Mouse (Mus musculus): ENCODE measurements at regions not wholly inside any gene's neighbourhood (a gene's known extent, or its start where the extent isn't known, plus 50 kb on each side); places are given as distances from the start of the nearest gene placed in this dataset.

- no peak overlapping the region for H3K4me2 ChIP-seq (ENCODE audit: low read depth, low read length)
- H3K9me3 ChIP-seq (replicated peaks; ENCODE audit: control insufficient read depth, low read length): no peaks in the 10 kb centered on the region
- no peaks in the 10 kb centered on the region for H3K36me3 ChIP-seq (replicated peaks; ENCODE audit: control insufficient read depth, insufficient read depth, low read depth, low read length)
- peaks cover 2% of the 10 kb centered on the region; the same call in 1 of the 2 replicates for H3K4me1 ChIP-seq (ENCODE audit: control insufficient read depth, insufficient read depth, low read length)
- H3K9ac ChIP-seq (replicated peaks; ENCODE audit: low read length): no peak overlapping the region
- ATAC-seq (replicated peaks; ENCODE audit: insufficient number of reproducible peaks, low FRiP score, low TSS enrichment, low read depth) (no peak), DNase-seq (ENCODE audit: low spot score) (no peak)
- H3K4me3 ChIP-seq (ENCODE audit: low read depth, low read length): no peak overlapping the region
- no peaks in the 10 kb centered on the region for H3K27me3 ChIP-seq (ENCODE audit: control insufficient read depth, insufficient read depth, low read length)
- 88% methylated on average over 6 of the region's 6 CpGs for WGBS
- no peak overlapping the region for H3K27ac ChIP-seq (replicated peaks; ENCODE audit: low read depth, low read length)
These were observed 71.5 kb upstream of the Thpo start for GRCm38 (mm10) chr16:20805793-20806192.

DNA sequence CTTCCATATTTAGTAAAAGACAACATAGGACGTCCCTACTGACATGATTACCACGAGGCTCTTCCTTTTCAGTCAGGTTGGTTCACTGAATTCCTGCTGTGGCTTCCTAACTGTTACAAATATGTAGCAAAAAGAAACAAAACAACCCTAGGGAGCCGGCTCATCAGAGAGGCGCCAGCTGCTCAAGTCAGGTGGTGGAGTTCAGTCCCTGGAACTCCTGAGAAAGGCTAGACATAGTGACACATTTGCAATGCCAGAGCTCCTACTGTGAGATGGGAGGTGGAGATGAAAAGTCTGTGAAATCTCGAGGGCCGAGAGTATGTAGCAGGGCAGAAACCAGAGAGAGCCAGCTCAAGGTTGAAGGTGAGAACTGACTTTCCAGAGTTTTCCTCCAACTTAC lies 70.8 kb upstream of the Thpo start:
- peaks cover 2% of the 10 kb centered on the region; the same call in 1 of the 2 replicates for H3K4me1 ChIP-seq (ENCODE audit: control insufficient read depth, insufficient read depth, low read length)
- peak overlapping the region; percentile 44 for H3K4me2 ChIP-seq (ENCODE audit: low read depth, low read length)
- ATAC-seq (replicated peaks; ENCODE audit: insufficient number of reproducible peaks, low FRiP score, low TSS enrichment, low read depth) (no peak), DNase-seq (ENCODE audit: low spot score) (peak; percentile 50)
- no peaks in the 10 kb centered on the region for H3K36me3 ChIP-seq (replicated peaks; ENCODE audit: control insufficient read depth, insufficient read depth, low read depth, low read length)
- no peaks in the 10 kb centered on the region for H3K9me3 ChIP-seq (replicated peaks; ENCODE audit: control insufficient read depth, low read length)
- peak overlapping the region; percentile 5; the same call in 1 of the 2 replicates for H3K27ac ChIP-seq (replicated peaks; ENCODE audit: low read depth, low read length)
- H3K9ac ChIP-seq (replicated peaks; ENCODE audit: low read length): no peak overlapping the region
- 0 out of 2 replicates have a peak overlapping the region, but pooled peaks have one; percentile 15 for H3K4me3 ChIP-seq (ENCODE audit: low read depth, low read length)
- H3K27me3 ChIP-seq (ENCODE audit: control insufficient read depth, insufficient read depth, low read length): no peaks in the 10 kb centered on the region
- WGBS: 10% methylated on average over 6 of the region's 6 CpGs

DNA sequence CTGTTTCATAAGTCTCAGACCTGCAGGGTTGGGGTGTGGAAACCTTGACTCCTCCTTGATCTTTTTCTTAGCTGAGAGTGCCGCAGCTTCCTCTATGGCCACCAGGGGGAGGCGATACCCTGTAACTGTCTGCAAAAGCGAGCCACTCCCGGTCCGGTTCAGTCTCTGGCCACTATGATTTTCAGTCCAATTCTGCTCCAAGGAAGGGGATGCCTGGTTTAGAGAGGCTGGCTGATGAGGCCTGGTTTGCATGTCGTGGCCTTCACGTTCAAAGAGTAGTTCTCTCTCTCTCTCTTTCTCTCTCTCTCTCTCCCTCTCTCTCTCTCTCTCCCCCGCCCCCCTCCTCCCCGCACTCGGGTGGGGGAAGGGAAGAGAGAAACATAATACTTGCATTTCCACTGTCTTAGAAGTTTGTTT lies 70.3 kb upstream of the Thpo start:
- H3K4me3 ChIP-seq (ENCODE audit: low read depth, low read length): peak overlapping the region; percentile 15
- H3K4me1 ChIP-seq (ENCODE audit: control insufficient read depth, insufficient read depth, low read length): peaks cover 2% of the 10 kb centered on the region; the same call in 1 of the 2 replicates
- DNase-seq (ENCODE audit: low spot score): peak; percentile 89
- H3K27me3 ChIP-seq (ENCODE audit: control insufficient read depth, insufficient read depth, low read length): no peaks in the 10 kb centered on the region
- 0 out of 2 replicates have a peak overlapping the region, but pooled peaks have one; percentile 0 for H3K27ac ChIP-seq (replicated peaks; ENCODE audit: low read depth, low read length)
- H3K36me3 ChIP-seq (replicated peaks; ENCODE audit: control insufficient read depth, insufficient read depth, low read depth, low read length): no peaks in the 10 kb centered on the region
- WGBS: under 1% methylated on average over 8 of the region's 10 CpGs
- ATAC-seq (replicated peaks; ENCODE audit: insufficient number of reproducible peaks, low FRiP score, low TSS enrichment, low read depth): peak; percentile 76; the same call in 1 of the 2 replicates
- H3K4me2 ChIP-seq (ENCODE audit: low read depth, low read length): peak overlapping the region; percentile 44
- H3K9ac ChIP-seq (replicated peaks; ENCODE audit: low read length): peak overlapping the region; percentile 50
- no peaks in the 10 kb centered on the region for H3K9me3 ChIP-seq (replicated peaks; ENCODE audit: control insufficient read depth, low read length)

DNA sequence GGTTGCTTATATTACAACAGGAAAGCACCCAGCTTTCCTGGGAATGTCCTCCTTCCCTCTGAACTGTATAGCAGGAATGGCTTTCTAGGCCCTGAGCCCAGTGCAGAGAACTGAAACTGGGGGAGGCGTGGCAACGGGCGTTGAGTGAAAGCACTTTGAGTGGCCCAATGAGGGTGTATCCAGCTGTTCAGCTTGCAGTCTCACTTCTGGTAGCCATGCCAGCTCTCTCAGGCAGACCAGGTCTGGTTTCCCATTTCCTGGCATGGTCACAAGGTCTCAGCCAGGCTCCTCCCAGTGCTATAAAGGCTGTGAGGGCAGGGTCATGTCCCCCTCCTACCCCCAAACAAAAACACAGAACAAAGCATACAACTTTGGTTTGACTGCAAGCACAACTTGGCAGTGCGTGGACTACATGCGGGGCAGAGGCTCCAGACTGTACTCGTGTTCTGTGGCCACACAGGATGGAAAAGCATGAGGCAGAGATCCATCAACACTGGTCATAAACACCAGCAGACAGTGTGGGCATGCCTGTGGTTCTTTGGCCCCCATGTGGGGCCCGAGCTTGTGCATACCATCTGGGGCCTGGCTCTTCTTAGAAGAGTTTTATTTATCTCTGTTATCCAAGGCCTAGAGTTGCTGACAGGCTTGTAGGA lies 69.1 kb upstream of the Thpo start:
- Histone ChIP-seq H3K4me3 (ENCODE audit: low read depth, low read length) (no peak overlapping the region), H3K36me3 (replicated peaks; ENCODE audit: control insufficient read depth, insufficient read depth, low read depth, low read length) (no peaks in the 10 kb centered on the region), H3K9ac (replicated peaks; ENCODE audit: low read length) (no peak overlapping the region), H3K9me3 (replicated peaks; ENCODE audit: control insufficient read depth, low read length) (no peaks in the 10 kb centered on the region), H3K27me3 (ENCODE audit: control insufficient read depth, insufficient read depth, low read length) (no peaks in the 10 kb centered on the region), H3K27ac (replicated peaks; ENCODE audit: low read depth, low read length) (no peak overlapping the region; the same call in 1 of the 2 replicates), H3K4me1 (ENCODE audit: control insufficient read depth, insufficient read depth, low read length) (peaks cover 2% of the 10 kb centered on the region; the same call in 1 of the 2 replicates), H3K4me2 (ENCODE audit: low read depth, low read length) (no peak overlapping the region)
- DNase-seq (ENCODE audit: low spot score) (peak; percentile 4), ATAC-seq (replicated peaks; ENCODE audit: insufficient number of reproducible peaks, low FRiP score, low TSS enrichment, low read depth) (no peak; the same call in 1 of the 2 replicates)
- 71% methylated on average over 7 of the region's 7 CpGs for WGBS

- 90% methylated on average over 6 of the region's 6 CpGs for WGBS
- H3K4me2 ChIP-seq (ENCODE audit: low read depth, low read length): no peak overlapping the region
- no peaks in the 10 kb centered on the region for H3K9me3 ChIP-seq (replicated peaks; ENCODE audit: control insufficient read depth, low read length)
- H3K4me1 ChIP-seq (ENCODE audit: control insufficient read depth, insufficient read depth, low read length): peaks cover 2% of the 10 kb centered on the region; the same call in 1 of the 2 replicates
- H3K36me3 ChIP-seq (replicated peaks; ENCODE audit: control insufficient read depth, insufficient read depth, low read depth, low read length): no peaks in the 10 kb centered on the region
- no peaks in the 10 kb centered on the region for H3K27me3 ChIP-seq (ENCODE audit: control insufficient read depth, insufficient read depth, low read length)
- no peak overlapping the region; the same call in 1 of the 2 replicates for H3K27ac ChIP-seq (replicated peaks; ENCODE audit: low read depth, low read length)
- no peak overlapping the region for H3K9ac ChIP-seq (replicated peaks; ENCODE audit: low read length)
- no peak overlapping the region for H3K4me3 ChIP-seq (ENCODE audit: low read depth, low read length)
- ATAC-seq (replicated peaks; ENCODE audit: insufficient number of reproducible peaks, low FRiP score, low TSS enrichment, low read depth) (no peak), DNase-seq (ENCODE audit: low spot score) (no peak)
These were observed 68.4 kb upstream of the Thpo start for GRCm38 (mm10) chr16:20802724-20803123.

- Histone ChIP-seq H3K4me3 (ENCODE audit: low read depth, low read length) (no peak overlapping the region), H3K36me3 (replicated peaks; ENCODE audit: control insufficient read depth, insufficient read depth, low read depth, low read length) (no peaks in the 10 kb centered on the region), H3K27me3 (ENCODE audit: control insufficient read depth, insufficient read depth, low read length) (no peaks in the 10 kb centered on the region), H3K4me2 (ENCODE audit: low read depth, low read length) (no peak overlapping the region), H3K9ac (replicated peaks; ENCODE audit: low read length) (no peak overlapping the region), H3K4me1 (ENCODE audit: control insufficient read depth, insufficient read depth, low read length) (no peaks in the 10 kb centered on the region), H3K27ac (replicated peaks; ENCODE audit: low read depth, low read length) (no peak overlapping the region), H3K9me3 (replicated peaks; ENCODE audit: control insufficient read depth, low read length) (no peaks in the 10 kb centered on the region)
- 81% methylated on average over 3 of the region's 3 CpGs for WGBS
- DNase-seq (ENCODE audit: low spot score) (no peak), ATAC-seq (replicated peaks; ENCODE audit: insufficient number of reproducible peaks, low FRiP score, low TSS enrichment, low read depth) (no peak)
These were observed 65.7 kb upstream of the Thpo start for GRCm38 (mm10) chr16:20800038-20800437.

- H3K9ac ChIP-seq (replicated peaks; ENCODE audit: low read length): no peak overlapping the region
- no peaks in the 10 kb centered on the region for H3K4me1 ChIP-seq (ENCODE audit: control insufficient read depth, insufficient read depth, low read length)
- H3K4me2 ChIP-seq (ENCODE audit: low read depth, low read length): no peak overlapping the region
- no peaks in the 10 kb centered on the region for H3K36me3 ChIP-seq (replicated peaks; ENCODE audit: control insufficient read depth, insufficient read depth, low read depth, low read length)
- no peak overlapping the region for H3K4me3 ChIP-seq (ENCODE audit: low read depth, low read length)
- H3K27ac ChIP-seq (replicated peaks; ENCODE audit: low read depth, low read length): no peak overlapping the region
- no peak for ATAC-seq (replicated peaks; ENCODE audit: insufficient number of reproducible peaks, low FRiP score, low TSS enrichment, low read depth)
- 82% methylated on average over 4 of the region's 4 CpGs for WGBS
- H3K27me3 ChIP-seq (ENCODE audit: control insufficient read depth, insufficient read depth, low read length): no peaks in the 10 kb centered on the region
- H3K9me3 ChIP-seq (replicated peaks; ENCODE audit: control insufficient read depth, low read length): no peaks in the 10 kb centered on the region
- no peak for DNase-seq (ENCODE audit: low spot score)
These were observed 63.8 kb upstream of the Thpo start for GRCm38 (mm10) chr16:20798115-20798514.

- Histone ChIP-seq H3K4me1 (ENCODE audit: control insufficient read depth, insufficient read depth, low read length) (no peaks in the 10 kb centered on the region), H3K9ac (replicated peaks; ENCODE audit: low read length) (no peak overlapping the region), H3K27ac (replicated peaks; ENCODE audit: low read depth, low read length) (no peak overlapping the region), H3K9me3 (replicated peaks; ENCODE audit: control insufficient read depth, low read length) (no peaks in the 10 kb centered on the region), H3K4me2 (ENCODE audit: low read depth, low read length) (no peak overlapping the region), H3K4me3 (ENCODE audit: low read depth, low read length) (no peak overlapping the region), H3K27me3 (ENCODE audit: control insufficient read depth, insufficient read depth, low read length) (no peaks in the 10 kb centered on the region), H3K36me3 (replicated peaks; ENCODE audit: control insufficient read depth, insufficient read depth, low read depth, low read length) (no peaks in the 10 kb centered on the region)
- ATAC-seq (replicated peaks; ENCODE audit: insufficient number of reproducible peaks, low FRiP score, low TSS enrichment, low read depth): no peak
- WGBS: 76% methylated on average over 1 of the region's 1 CpGs
- DNase-seq (ENCODE audit: low spot score): no peak
These were observed 60.4 kb upstream of the Thpo start for GRCm38 (mm10) chr16:20794721-20795120.
